Comparison of ENCODE assay signal across 27 mouse cellular contexts in genomic region chr12:116362091-116362490, GRCm38 (mm10).
"Had no signal": no experiment of that assay in that cellular context is flagged by ENCODE, and none has a peak within 500 bp of the region (broad histone marks: within the 10 kb centered on the region; RNA-seq: fewer than 3 reads in every experiment).

No protein-coding gene starts in this region.

- H3K4me3 ChIP-seq: left cerebral cortex, adult 2 months; limb, embryonic 10.5 days; limb, embryonic 12.5 days; limb, embryonic 13.5 days; limb, embryonic 15.5 days; liver, embryonic 12.5 days; liver, embryonic 13.5 days; liver, embryonic 15.5 days; lung, embryonic 15.5 days; megakaryocyte, embryonic 14.5 days; midbrain, embryonic 10.5 days; midbrain, embryonic 12.5 days; midbrain, embryonic 13.5 days; midbrain, embryonic 15.5 days; myocyte had no signal

- H3K27ac ChIP-seq: left cerebral cortex, adult 2 months; limb, embryonic 10.5 days; limb, embryonic 12.5 days; limb, embryonic 13.5 days; limb, embryonic 15.5 days; liver, embryonic 12.5 days; liver, embryonic 13.5 days; liver, embryonic 14.5 days; liver, embryonic 15.5 days; lung, embryonic 15.5 days; macrophage; midbrain, embryonic 10.5 days; midbrain, embryonic 12.5 days; midbrain, embryonic 13.5 days; midbrain, embryonic 15.5 days had no signal

- H3K4me1 ChIP-seq: limb, embryonic 10.5 days; limb, embryonic 12.5 days; limb, embryonic 13.5 days; limb, embryonic 15.5 days; liver, embryonic 12.5 days; liver, embryonic 13.5 days; liver, embryonic 15.5 days; lung, embryonic 15.5 days; megakaryocyte, embryonic 14.5 days; midbrain, embryonic 10.5 days; midbrain, embryonic 12.5 days; midbrain, embryonic 13.5 days; midbrain, embryonic 15.5 days had no signal

- H3K9ac ChIP-seq: limb, embryonic 12.5 days; limb, embryonic 13.5 days; limb, embryonic 15.5 days; liver, embryonic 12.5 days; liver, embryonic 13.5 days; liver, embryonic 14.5 days; liver, embryonic 15.5 days; liver, postnatal 0 days; lung, embryonic 14.5 days; lung, embryonic 15.5 days; midbrain, embryonic 12.5 days; midbrain, embryonic 13.5 days; midbrain, embryonic 15.5 days had no signal

- H3K9me3 ChIP-seq: limb, embryonic 10.5 days; limb, embryonic 12.5 days; limb, embryonic 13.5 days; limb, embryonic 15.5 days; liver, embryonic 12.5 days; liver, embryonic 13.5 days; liver, embryonic 15.5 days; lung, embryonic 15.5 days; megakaryocyte, embryonic 14.5 days; midbrain, embryonic 10.5 days; midbrain, embryonic 12.5 days; midbrain, embryonic 13.5 days; midbrain, embryonic 15.5 days had no signal

- H3K27me3 ChIP-seq: limb, embryonic 12.5 days; limb, embryonic 13.5 days; limb, embryonic 15.5 days; liver, embryonic 12.5 days; liver, embryonic 13.5 days; liver, embryonic 15.5 days; lung, embryonic 15.5 days; megakaryocyte, embryonic 14.5 days; midbrain, embryonic 12.5 days; midbrain, embryonic 13.5 days; midbrain, embryonic 15.5 days had no signal

- DNase-seq: left cerebral cortex, postnatal 4 days; liver; liver, embryonic 13.5 days; liver, postnatal 0 days; lung, adult 18-20 months; lung, embryonic 14.5 days; lung, postnatal 10 days; lung, postnatal 14 days; lung, postnatal 36 days; lung, postnatal 4 days; midbrain, embryonic 14.5 days had no signal
